Mouse (Mus musculus) heart, adult 2 months (tissue): ENCODE measurements around the gene Ruvbl2. TPM values are rescaled to one million over a fixed set of nuclear protein-coding genes. Genes with fewer than 3 reads are reported as not detected.

Experiments
- DNase-seq, 2 experiments: peaks; one replicate each; pipeline ENCODE4 v3.0.0; 2021
- H3K27ac ChIP-seq: fragments of 200-600 bp; 2 replicates; pipeline ENCODE4 v1.8.1; 2022
- H3K27me3 ChIP-seq: fragments of 200-500 bp; 2 replicates; pipeline ENCODE4 v1.6.1; 2012; ENCODE audit warnings: mild to moderate bottlenecking, low read length, inconsistent platforms, mixed read lengths; ENCODE audit not compliant: control insufficient read depth, insufficient read depth
- H3K36me3 ChIP-seq: fragments of 200-500 bp; 2 replicates; pipeline ENCODE4 v1.6.1; 2012; ENCODE audit warnings: low read length, inconsistent platforms; ENCODE audit not compliant: control insufficient read depth, insufficient read depth
- H3K4me1 ChIP-seq: fragments of 200-500 bp; 2 replicates; pipeline ENCODE4 v1.6.1; 2011; ENCODE audit warnings: low read length; ENCODE audit not compliant: control insufficient read depth, insufficient read depth
- H3K4me3 ChIP-seq: fragments of 200-600 bp; 2 replicates; pipeline ENCODE4 v1.8.1; 2022
- H3K79me2 ChIP-seq: fragments of 200-500 bp; replicated peaks from 2 replicates; pipeline ENCODE4 v1.6.1; 2012; ENCODE audit warnings: mild to moderate bottlenecking, inconsistent platforms, low read length, moderate library complexity, mixed read lengths; ENCODE audit not compliant: control insufficient read depth, insufficient read depth
- H3K9ac ChIP-seq: fragments of 200-500 bp; 2 replicates; pipeline ENCODE4 v1.6.1; 2012; ENCODE audit warnings: low read depth, mild to moderate bottlenecking, control low read depth, inconsistent platforms, low read length, mixed read lengths
- CTCF ChIP-seq: fragments of 200-600 bp; IDR thresholded peaks from 2 replicates; pipeline ENCODE4 v1.8.1; 2022; ENCODE audit warnings: antibody characterized with exemption, mild to moderate bottlenecking, moderate library complexity
- EP300 ChIP-seq: fragments of 200-500 bp; IDR thresholded peaks from 2 replicates; pipeline ENCODE4 v1.6.1; 2011; ENCODE audit warnings: low read depth, low read length, control low read depth; ENCODE audit not compliant: insufficient read depth
- POLR2A ChIP-seq: fragments of 200-500 bp; IDR thresholded peaks from 2 replicates; pipeline ENCODE4 v1.6.1; 2011; ENCODE audit warnings: mild to moderate bottlenecking, low read depth, low read length, control low read depth; ENCODE audit not compliant: insufficient read depth
- WGBS: fragments of 180-500 bp; shearing (Covaris S2); methylation state at CpG from one replicate; pipeline ENCODE4 v1.1.7; 2018; 5-methylcytosine and 5-hydroxymethylcytosine counted together
- intact Hi-C: fragments of 180-260 bp; cut with DNase I; formaldehyde crosslinking; loops from one replicate; pipeline ENCODE4 v1.15.1; 2025
- polyA plus RNA-seq: library from polyadenylated mRNA; depleted of rRNA; stranded (reverse); fragments of >200 nt; gene quantifications from 2 replicates; pipeline ENCODE4 v1.2.3, GENCODE M21; 2012
- total RNA-seq, 2 experiments: library from RNA; stranded (reverse); gene quantifications; 2 replicates each; pipeline ENCODE4 v1.2.3; 2021

Ruvbl2 gene
- total and polyA plus RNA-seq, 3 experiments: 26.5 to 32.7 (median 26.9) TPM

GRCm38 (mm10) chr7:45478774-45479173 is 40.9 kb upstream of the Ruvbl2 start:
- intact Hi-C loops: no loop called here
- no peaks in the 10 kb centered on the region for H3K4me1 ChIP-seq
- TF ChIP-seq EP300: no peak
- no peak for TF ChIP-seq POLR2A
- no peak for TF ChIP-seq CTCF
- no peaks in the 10 kb centered on the region for H3K27me3 ChIP-seq
- H3K4me3 ChIP-seq: no peak overlapping the region
- H3K27ac ChIP-seq: no peak overlapping the region
- no peaks in the 10 kb centered on the region for H3K79me2 ChIP-seq
- no peaks in the 10 kb centered on the region for H3K36me3 ChIP-seq
- H3K9ac ChIP-seq: no peak overlapping the region
- DNase-seq: no peak
- WGBS: 93% methylated on average over 7 of the region's 7 CpGs

DNA sequence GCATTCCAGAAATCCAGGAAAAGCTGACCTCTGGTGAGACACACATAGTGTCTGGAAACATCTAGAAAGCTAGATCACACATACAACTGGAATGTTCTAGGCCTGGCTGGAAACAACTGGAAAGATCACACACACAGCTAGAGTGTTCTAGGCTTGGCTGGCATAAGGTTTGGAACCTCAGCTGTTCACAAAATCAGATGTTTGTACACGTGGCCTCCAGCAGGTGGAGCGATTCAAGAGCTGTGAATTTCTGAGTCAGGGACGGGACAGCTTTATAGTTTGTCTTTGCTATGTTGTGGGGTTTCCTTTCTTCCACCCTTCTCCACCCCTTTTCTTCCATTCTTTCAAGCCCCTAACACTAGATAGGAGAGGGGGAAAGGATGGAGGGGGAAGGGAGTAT is 39.1 kb upstream of the Ruvbl2 start:
- intact Hi-C loops: loop anchor here (1.0 to 2.0 kb wide), 2 partner anchors 46 to 84 kb away; no protein-coding TSS in a partner anchor
- Histone ChIP-seq H3K4me3 (no peak overlapping the region), H3K9ac (no peak overlapping the region), H3K27me3 (no peaks in the 10 kb centered on the region), H3K27ac (peak overlapping the region; percentile 12; the same call in 1 of the 2 replicates), H3K79me2 (no peaks in the 10 kb centered on the region), H3K36me3 (no peaks in the 10 kb centered on the region), H3K4me1 (no peaks in the 10 kb centered on the region)
- DNase-seq: peak in 1 of 2 experiments; percentile 64
- 0% methylated on average over 3 of the region's 3 CpGs for WGBS
- TF ChIP-seq CTCF (peak; percentile 85), POLR2A (no peak), EP300 (0 out of 2 replicates have a peak, but pooled peaks have one; percentile 61)

DNA sequence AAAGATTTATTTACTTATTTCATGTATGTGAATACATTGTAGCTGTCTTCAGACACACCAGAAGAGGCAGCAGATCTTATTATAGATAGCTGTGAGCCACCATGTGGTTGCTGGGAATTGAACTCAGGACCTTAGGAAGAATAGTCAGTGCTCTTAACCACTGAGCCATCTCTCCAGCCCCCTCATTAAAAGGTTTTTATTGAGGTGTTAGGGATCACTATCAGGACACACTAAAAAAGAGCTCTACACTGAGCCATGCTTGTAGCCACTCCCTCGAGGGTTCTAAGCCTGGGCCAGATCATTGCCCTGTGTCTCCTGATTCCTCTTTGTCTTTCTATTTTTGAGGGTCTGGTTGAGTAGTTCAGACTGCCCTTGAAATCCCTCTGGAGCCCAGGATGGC is 38.6 kb upstream of the Ruvbl2 start:
- Histone ChIP-seq H3K9ac (no peak overlapping the region), H3K27me3 (no peaks in the 10 kb centered on the region), H3K4me3 (no peak overlapping the region), H3K27ac (peak overlapping the region; percentile 12; the same call in 1 of the 2 replicates), H3K79me2 (no peaks in the 10 kb centered on the region), H3K36me3 (no peaks in the 10 kb centered on the region), H3K4me1 (no peaks in the 10 kb centered on the region)
- intact Hi-C loops: loop anchor here (2.0 kb wide), 1 partner anchor 84 kb away; no protein-coding TSS in a partner anchor
- no peak for TF ChIP-seq CTCF
- TF ChIP-seq EP300: no peak
- no peak for TF ChIP-seq POLR2A
- 20% methylated on average over 1 of the region's 1 CpGs for whole genome bisulfite sequencing
- DNase-seq: no peak

DNA sequence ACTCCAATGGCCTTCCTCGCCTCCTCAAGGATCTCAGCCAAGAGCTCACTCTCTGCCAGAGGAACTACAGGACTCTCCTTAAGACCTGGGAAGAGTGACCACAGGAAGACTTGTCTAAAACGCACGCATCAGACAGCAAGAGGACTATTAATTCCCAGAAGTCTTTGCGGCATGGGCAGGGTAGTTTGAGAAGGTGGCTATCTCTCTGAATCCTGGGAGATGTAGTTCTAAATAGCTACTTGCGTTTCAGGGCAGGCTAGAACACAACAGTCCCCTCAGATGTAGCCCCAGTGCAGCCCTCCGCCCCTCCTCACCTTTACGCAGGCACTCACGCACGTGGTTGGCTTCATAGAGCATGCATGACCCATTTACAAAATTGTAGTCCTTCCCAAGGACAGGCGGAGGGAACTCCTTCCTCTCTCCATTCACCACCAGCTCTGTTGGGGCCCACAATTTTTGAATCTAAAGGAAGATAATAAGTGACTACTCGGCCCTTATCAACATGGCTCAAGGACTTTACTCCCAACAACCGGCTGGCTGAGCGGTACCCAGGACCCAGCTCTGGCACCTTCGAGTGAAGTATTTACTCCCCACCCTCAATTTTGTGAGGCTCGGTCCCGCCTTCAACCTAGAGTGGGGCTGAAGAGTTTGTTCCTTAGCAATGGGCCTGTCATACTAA is 37.5 kb upstream of the Ruvbl2 start:
- H3K4me1 ChIP-seq: no peaks in the 10 kb centered on the region
- H3K9ac ChIP-seq: peak overlapping the region; percentile 42
- no peaks in the 10 kb centered on the region for H3K79me2 ChIP-seq
- peak overlapping the region; percentile 39; the same call in 1 of the 2 replicates for H3K4me3 ChIP-seq
- WGBS: 67% methylated on average over 16 of the region's 16 CpGs
- intact Hi-C loops: no loop called here
- H3K27me3 ChIP-seq: no peaks in the 10 kb centered on the region
- TF ChIP-seq POLR2A: 0 out of 2 replicates have a peak, but pooled peaks have one; percentile 29
- TF ChIP-seq EP300: no peak
- peak overlapping the region; percentile 51; the same call in 1 of the 2 replicates for H3K27ac ChIP-seq
- H3K36me3 ChIP-seq: no peaks in the 10 kb centered on the region
- DNase-seq: no peak

- Histone ChIP-seq H3K9ac (no peak overlapping the region), H3K4me3 (no peak overlapping the region), H3K4me1 (0 out of 2 replicates have a peak, but pooled peaks cover 2% of the 10 kb centered on the region), H3K79me2 (no peaks in the 10 kb centered on the region), H3K27ac (no peak overlapping the region), H3K36me3 (no peaks in the 10 kb centered on the region), H3K27me3 (no peaks in the 10 kb centered on the region)
- intact Hi-C loops: no loop called here
- 6% methylated on average over 3 of the region's 3 CpGs for WGBS
- peak; percentile 70 to 79 for DNase-seq
- TF ChIP-seq EP300 (no peak), CTCF (peak; percentile 96), POLR2A (no peak)
Observed at GRCm38 (mm10) chr7:45470869-45471268, 33.0 kb upstream of the Ruvbl2 start.

- intact Hi-C loops: loop anchor here (10.0 kb wide), 1 partner anchor 338 kb away; no protein-coding TSS in a partner anchor
- 44% methylated on average over 7 of the region's 7 CpGs for WGBS
Observed at GRCm38 (mm10) chr7:45467090-45467670, 29.3 kb upstream of the Ruvbl2 start.

More at GRCm38 (mm10) chr7:45467090-45467670, 29.3 kb upstream of the Ruvbl2 start:
- peak overlapping the region; percentile 61; the same call in 1 of the 2 replicates for H3K9ac ChIP-seq
- H3K36me3 ChIP-seq: no peaks in the 10 kb centered on the region
- H3K27ac ChIP-seq: peak overlapping the region; percentile 86
- H3K4me3 ChIP-seq: peak overlapping the region; percentile 92
- no peaks in the 10 kb centered on the region for H3K27me3 ChIP-seq
- no peaks in the 10 kb centered on the region for H3K79me2 ChIP-seq
- DNase-seq: no peak
- H3K4me1 ChIP-seq: 0 out of 2 replicates have a peak, but pooled peaks cover 3% of the 10 kb centered on the region
- no peak for TF ChIP-seq EP300
- TF ChIP-seq CTCF: no peak
- TF ChIP-seq POLR2A: no peak
